Mouse (Mus musculus) right cerebral cortex, postnatal 36 days (tissue): ENCODE measurements around the gene Fibcd1.
A peak's percentile ranks its signal among the peaks of the same experiment; 100 is the strongest.

ENCODE experiments used
- DNase-seq, 2 experiments: peaks; one replicate each; pipeline ENCODE4 v3.0.0; 2022; ENCODE audit warnings: low spot score in 2 of 2, mixed read lengths in 1 of 2

Fibcd1 gene

DNA sequence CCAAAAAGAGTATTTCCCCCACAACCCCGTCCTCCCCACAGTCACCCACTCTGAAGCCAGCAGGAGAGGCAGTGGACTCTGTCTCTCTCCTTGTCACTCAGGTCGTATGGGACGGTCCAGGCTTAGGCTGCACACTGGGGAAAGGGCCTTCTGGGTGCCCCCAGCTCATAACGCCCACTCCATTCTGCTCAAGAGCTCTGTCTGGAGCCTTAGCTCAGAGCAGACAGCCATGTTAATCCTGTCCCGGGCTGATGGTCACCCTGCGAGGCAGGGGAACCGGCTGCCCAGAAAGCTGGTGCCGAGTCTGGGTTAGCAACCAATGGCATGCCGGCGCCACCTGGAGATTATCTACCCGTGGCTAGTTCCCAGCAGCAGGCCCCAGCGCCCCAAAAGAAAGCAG, 12.7 kb upstream of the Fibcd1 start:
- no peak for DNase-seq

DNA sequence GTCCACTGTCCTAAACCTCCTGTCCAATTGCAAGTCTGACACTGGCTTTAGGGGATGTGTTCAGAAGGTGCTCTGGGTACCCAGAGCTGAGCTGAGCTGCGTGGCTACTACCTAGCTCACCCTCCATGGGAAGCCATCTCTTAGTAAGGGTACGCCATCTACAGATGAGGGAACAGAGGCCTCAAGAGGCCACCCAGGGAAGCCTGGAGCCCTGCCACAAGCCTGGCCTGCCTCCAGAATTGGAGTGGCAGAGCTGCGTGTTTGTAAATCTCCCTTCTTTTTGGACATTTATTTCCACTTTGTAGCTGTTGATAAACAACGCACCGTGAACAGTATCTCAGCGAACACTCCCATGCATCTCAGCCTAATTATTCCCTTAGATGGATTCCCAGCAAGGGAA, 11.4 kb upstream of the Fibcd1 start:
- no peak for DNase-seq

DNA sequence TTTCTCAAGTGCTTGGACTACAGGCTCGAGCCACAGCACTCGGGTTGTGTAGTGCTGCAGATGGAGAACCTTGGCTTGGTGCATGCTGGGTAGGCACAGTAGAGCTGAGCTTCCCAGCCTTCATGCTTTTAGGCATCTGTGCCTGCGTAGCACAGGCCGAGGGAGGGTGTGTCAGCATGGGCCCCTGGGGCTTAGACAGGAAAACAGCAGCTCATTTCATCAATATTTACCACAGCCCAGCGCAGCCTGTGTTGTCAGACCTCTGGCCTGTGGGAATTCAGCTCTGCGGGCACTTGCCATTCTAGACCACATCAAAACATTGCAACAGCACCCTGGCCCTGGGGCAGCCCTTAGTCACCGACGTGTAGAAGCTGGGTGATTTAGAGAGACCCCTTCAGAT, 10.2 kb upstream of the Fibcd1 start:
- DNase-seq = no peak

DNA sequence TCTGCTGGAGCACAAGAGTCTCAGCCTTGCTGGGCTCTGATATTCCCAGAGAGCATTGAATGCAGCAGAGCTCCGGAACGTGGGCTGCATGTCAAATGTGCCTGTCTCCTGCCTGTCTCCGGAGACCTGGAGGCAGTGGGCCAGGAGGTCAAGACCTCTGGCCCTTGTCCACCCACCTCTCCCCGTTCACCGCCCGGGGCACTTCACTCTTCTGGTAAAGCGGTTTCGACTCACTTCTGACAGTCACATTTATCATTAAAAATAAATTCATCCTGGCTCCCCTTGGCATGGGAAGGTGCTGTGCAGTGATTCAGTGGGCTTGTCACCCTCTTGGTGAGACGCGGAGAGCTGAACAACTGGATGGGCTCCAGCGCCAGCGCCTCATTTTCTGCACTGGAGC, 4.3 kb upstream of the Fibcd1 start:
- DNase-seq = no peak

DNA sequence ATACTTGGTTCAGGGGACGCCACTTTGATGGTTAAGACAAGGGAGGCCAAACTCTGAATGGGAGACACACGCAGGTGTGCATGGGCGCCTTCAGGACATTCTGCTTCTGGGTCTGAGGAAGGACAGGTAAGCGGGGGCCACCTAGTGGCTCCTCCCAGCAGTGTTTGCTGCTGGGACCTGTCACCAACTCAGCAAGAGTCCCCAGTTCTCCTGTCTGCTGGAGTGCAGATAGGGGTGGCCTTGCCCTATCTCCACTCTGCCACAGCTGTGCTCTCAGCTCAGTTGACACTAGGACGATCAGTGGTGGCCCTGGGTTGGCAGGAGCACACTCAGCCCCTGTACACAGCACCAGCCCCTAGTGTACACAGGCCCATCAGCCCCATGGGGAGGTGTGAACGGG, 2.1 kb upstream of the Fibcd1 start:
- no peak for DNase-seq

DNA sequence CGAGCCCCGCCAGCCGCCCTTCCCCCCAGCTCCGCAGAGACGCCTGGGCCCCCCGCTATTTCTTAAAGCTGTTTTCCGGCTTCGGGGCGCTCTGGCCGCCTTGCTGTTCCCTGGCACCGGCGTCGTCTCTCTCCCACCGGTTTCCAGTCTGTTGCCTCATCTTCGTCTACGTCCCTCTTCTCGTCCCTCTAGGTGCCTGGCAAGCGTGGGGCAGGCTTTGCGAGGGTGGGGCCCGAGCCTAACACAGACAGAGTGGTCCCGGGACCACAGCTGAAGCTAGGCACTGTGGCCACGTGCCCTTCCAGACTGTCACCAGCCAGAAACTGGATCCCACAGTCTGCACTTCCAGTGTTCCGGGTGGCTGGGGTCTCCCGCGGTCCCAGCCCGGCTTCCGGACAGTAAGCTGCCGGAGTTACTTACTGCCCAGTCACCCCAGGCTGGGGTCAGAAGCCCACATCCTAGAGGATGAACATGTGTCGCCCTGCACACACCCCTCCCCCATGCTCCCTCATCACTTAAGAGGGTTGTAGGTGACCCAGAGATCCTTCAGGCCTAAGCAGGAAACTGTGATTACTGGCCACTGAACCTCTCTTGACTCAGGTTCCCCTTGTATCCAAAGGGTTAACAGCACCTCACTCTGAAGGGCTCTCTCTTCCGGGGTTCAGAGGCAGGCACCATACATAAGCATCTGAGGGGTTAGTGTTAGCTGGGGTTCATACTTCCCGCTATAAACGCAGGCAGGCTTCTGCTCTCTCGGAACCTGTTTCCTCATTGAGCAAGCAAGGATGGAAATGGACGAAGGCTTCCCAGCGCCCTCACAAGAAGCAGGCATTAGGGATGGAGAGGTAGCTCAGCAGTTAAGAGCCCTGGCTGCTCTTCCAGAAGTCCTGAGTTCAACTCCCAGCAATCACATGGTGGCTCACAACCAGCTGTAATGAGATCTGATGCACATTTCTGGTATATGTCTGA, 1.2 kb upstream of the Fibcd1 start:
- DNase-seq = no peak

DNA sequence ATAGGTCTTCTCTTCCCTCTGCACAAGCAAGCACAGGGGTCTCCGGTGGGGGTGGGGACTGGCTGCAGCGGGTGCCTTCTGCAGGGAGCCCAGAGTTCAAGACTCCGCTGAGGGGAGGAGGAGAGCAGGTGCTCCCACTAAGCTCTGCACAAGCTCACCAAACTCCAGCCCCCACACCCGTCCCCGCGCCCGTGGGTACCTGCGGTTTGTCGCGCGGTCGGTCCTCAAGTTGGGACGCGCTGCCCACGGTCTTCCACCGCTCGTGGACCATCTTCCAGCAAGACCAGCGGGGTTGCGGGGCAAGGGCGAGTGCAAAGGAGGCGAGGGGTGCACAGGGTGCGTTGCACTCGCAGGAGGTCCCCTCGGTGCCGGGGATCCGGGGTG, 301 bp downstream of the Fibcd1 start:
- DNase-seq = no peak

DNA sequence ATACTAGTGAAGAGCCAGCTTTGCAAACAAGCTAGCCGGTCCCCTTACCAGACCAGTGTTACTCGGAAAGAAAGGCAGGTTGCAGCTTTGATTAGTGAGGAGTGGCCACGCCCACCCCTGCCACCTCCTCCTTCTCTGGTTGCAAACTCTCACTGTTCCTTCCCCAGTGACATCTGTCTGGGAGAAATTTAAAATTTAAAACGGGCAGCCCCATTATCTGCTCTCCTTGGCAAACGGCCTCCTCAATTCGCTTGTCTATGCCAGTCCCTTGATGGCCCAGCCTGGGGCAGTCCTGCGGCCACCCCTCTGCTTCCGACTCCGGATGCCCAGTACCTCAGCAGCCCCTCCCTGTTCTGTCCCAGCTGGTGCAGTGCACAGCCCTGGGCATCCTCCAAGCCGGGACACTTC, 1.1 kb downstream of the Fibcd1 start:
- no peak for DNase-seq

DNA sequence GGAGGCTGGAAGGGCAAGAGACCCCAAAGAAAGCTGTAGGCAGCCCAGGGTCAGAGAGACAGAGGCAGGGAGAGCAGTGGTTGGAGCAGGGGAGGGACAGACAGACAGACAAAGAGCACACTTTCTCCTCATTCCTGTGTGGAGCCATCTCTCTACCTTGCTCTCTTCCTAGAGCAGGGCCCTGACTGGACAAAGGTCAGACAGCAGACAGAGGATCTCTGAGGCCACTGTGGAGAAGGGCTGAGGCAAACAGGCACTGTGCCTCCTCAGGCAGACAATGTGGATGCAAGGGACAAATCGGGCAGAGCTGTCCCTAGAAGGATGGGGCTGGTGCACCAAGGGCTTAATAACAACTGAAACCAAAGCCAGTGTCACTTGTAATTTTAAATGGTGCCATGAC, 6.9 kb downstream of the Fibcd1 start:
- no peak for DNase-seq

DNA sequence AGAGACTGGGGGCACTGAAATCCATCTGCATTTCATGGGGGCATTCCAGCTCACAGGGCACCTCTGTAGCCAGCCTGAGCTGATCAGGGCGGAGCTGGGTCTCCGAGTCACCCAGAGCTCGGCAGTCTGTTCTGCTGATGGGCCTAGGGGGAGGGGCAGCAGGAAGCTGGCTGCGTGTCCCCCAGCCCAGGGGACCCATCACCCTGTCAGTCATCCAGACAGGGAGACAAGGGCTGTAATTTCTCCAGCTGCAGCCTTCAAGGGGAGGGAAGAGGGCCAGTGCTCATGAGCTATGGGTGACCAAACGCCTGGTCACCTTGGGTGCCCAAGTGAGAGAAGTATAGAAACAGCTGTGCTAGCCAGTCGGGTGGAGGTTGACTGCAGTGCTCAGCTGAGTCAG, 8.8 kb downstream of the Fibcd1 start:
- no peak for DNase-seq

DNA sequence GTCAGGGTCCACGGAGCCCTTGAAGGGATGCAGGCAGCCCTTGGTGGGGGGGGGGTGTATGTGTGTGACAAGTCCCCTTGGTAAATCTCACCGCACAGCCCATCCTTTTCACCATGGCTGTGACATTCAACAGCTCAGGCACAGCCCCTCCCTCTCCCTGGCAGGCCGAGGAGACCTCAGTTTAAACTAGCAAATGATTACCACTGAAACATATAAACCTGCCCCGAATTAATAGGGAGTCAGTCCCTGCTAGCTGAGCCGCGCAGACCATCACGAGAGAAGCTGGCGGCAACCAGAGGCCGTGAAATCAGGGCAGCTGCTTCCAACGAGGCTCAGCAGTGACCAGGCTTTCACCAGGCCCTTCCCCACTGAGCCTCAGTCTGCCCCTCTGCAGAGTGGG, 9.7 kb downstream of the Fibcd1 start:
- no peak for DNase-seq

DNA sequence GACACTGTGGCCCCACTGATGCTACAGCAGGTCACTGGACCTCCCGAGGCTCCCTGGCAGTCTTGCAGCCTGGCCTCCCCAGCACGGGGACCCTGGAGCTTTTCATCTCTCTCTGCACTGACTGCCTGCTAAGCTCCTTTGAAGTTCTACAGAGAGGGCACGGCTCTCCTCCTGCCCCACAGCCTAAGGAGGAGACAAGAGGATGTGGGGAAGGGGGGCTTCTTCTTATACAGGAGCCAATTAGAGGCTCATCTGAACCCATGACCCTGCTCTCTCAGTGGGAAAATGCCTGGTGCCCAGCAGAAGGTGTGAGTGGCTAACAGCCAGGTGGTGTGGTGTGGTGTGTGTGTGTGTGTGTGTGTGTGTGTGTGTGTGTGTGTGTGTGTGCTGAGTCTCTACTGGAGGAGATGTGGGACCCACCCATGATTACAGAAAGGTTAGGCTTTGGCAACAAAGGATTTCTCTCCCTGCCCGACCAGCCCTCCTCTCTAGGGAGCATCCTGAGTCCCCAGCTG, 17.4 kb downstream of the Fibcd1 start:
- no peak for DNase-seq

DNA sequence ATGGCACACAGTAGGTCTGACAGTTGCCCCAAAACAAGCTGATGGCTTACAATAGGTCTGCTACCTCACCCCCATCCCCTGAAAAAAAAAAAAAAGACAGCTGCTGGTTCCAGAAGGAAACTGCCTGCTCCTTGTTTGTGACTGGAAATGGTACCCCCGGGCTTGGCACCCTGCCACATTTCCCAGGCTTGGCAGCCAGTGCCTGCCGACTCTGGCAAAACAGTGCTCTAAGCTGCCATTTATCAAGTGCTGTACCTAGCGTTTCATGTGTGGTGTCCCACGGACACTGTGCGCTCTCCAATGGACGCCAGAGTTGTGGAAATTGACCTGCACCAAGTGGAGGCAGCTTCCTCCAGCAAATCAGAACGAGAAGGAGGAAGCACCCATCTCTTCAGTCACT, 17.9 kb downstream of the Fibcd1 start:
- DNase-seq = peak in 1 of 2 experiments; percentile 59

DNA sequence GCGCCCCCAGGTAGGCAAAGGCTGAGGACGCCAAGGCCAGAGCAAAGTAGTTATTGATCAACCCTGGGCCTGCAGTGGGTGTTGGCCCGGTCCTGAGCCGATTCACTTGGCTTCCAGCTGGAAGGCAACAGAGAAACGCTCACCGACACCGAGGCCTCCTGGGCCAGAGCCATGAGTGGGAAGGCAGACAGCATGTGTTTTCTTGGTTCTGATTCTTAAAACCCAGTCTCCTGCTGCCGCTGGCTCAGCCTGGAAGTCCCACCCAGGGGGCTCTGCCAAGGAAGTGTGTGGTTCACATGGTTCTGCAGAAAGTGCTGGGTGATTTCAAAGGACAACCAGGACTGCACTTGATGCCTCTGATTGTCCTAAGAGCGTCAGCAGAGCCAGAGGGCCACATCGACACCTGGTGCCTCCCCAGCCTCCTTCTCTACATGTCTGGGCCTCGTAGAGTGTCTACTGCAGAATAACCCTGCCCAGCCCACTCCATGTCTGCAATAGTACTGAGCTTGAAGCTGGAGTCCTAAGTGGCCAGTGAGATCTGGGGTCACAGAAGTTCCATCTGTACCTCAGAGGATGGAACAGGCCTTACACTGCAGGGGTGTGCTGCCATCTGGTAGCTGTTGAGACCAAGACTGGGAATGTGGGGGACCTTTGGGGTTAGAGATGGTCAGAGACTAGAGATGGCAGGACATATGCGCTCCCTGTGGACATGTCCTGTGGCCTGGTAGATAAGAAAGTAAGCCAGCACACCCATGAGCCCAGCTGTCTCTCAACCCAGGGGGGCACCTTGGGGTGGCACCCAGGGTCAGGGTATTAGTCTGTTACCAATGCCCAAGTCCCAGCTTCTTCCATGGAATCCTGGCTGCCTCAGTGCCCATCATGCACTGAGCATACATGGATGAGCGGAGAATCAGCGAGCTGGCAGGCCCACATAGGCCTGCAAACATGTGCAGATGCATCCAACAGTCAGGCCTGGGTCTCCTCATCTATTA, 19.4 kb downstream of the Fibcd1 start:
- no peak for DNase-seq

DNA sequence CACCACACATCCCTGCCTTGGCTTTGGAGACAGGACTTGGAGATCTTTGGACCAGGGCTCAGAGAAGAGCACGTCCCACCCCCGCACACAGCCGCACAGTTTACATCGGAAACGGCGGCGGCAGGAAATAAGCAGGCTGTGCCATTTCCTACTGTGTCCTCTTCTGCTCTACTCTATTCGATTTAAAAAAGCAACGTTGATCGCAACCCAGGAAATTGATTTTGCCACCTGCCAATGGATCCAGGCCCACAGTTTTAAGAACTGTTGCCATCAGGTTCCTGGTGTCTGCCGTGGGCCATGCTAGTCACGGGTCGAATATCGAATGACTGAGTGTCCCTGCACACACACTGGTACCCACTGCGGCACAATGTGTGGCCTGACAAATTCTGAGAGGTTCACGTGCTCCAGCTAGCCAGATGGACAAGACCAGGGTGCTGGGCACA, 20.3 kb downstream of the Fibcd1 start:
- DNase-seq = no peak

DNA sequence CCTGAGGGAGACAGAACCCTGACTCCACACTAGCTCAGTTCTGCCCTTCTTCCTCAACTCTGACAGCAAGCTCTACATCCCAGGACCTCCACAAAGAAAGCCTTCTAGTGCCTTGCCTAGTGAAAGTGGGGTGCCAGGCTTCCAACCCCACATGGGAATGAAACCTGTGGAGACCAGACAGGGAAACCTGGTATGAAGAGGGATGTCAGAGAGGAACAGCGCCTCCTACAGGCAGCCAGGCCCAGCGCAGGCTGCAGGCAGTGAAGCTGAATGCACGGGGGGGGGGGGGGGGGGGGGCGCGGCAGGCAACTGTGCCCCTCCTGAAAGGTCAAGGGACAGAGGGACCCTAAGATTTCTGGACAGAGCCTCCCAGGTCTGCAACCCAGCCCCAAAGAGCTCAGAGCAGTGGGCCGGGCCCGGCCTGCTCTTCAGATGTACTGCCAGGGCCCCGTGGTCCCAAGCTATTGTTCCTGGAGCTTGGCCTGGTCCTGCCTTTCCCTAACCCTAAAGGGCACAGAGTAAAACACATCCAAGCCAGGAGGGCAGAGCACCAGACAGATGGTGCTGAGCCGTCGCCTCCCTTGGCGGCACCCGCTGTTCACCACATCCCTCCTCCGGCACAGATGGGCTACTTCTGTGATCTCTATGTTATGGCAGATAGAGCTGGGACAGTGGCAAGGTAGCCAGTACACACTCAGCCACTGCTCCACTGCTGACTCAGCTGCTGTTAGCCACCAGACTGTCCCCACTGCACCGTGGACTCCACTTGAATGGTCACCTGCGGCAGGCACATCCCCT, 21.7 kb downstream of the Fibcd1 start:
- DNase-seq = no peak

DNA sequence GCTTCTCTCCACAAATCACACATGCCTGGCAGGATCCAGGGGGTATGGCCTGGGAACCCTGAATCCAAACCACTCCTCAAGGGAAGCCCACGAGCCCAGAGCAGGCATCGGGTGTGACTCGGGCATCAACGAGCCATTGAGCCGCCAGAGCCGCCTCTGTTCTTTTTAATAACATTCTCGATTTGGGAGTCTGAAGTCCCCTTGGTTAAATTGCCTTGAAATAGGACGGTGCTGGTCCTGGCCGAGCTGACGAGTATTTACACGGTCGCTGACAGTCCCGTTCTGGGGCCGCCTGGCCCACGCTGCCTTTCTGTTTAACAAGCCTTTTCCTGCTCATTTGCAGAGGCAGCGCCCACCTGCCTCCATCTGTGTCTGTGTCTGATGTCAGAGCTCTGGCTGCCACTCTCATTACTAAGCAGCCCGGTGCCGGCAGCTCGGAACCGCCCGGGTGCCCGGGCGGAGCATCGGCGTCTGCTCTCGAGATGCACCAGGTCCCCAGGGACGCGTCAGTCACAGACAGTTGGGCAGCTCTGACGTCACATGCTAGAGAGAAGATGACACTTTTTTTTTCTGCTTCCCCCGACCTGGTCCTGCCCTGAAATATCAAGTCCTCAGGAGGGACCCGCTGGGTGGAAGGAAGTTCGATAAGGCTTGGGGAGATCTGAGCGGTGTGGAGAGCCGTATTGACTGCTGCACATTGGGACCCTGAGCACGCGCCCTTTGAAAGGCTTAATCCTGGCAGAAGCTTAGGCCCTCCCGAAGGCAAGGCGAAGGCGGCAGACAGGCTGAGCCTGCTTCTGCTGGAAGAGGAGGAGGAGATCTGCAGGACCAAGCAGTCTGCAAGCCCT, 23.1 kb downstream of the Fibcd1 start:
- peak; percentile 80 to 84 for DNase-seq

DNA sequence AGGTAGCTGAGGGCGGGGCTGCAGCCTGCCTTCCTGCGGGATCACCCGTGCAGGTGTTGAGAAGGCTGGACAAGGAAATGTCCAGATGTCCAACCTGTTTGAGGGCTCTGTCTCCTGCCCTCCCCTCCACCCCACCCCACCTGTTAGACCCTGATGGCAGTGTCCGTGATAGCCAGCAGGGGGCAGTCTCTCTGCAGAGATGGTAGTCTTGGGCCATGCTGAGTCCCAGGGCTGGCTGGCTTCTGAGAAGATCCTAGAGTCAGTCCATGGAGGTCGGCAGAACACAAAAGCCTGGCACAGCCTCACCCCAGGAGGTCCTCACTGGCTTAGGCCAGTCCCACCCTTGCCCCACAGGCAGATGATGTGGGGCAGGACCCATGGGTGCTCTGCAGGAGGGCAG, 30.4 kb downstream of the Fibcd1 start:
- peak in 1 of 2 experiments; percentile 48 for DNase-seq

DNA sequence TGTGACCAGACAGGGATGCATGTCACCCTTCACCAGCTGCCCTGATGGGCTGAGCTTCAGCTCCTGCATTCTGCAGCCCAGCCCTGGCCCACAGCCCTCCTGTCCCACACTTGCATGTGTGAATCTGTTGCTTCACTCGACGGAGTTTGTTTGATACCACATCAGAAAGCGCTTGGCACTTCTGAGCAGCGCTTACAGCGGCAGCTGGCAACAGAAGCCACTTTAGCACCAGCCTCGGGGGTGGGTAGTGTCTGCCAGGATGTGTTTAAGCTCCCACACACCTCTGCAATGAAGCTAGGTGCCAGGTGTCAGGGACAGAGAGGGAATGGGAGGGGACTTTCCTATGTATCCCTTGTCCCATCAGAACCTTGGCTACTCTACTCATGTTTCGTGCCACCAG, 31.1 kb downstream of the Fibcd1 start:
- peak; percentile 57 to 58 for DNase-seq

DNA sequence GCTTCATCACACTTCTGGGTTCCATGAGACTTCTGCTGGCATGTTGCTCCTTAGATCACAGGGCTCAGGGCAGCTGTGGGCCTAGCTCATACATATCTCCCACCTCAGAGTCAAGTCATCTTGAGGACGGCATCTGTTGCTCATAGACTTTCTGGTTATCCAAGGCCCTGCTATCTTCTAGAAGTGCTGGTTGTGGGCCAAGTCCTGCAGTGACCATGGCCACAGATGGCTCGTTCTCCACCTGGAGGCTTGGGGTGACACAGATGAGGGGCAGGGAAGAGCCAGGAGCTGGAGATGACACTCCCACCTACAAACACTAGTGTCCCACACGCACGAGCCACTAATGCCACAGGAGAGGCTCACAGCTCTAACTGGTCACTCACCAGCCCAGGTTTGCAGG, 32.2 kb downstream of the Fibcd1 start:
- DNase-seq = no peak
